ENCODE assay signal across 23 mouse cellular contexts in the genomic region with DNA sequence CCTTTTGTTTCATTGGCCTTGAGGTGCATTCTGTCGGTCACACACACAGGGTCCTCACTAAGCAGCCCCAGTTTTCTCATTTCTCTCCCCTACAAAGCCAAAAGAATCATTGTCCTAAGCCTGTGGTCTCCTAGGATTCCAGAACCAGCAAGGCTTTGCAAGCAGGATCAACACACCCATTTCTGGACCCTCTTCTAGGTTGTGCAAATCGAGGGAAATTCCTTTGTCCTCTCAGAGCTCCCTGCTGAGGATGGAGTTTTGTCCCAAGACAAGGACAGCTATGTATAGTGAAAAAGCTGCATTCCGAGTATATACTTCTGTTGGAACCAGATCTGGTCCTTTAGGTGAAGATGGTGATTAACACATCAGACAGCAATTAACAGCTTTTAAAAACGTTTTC.
"Had no signal": no experiment of that assay in that cellular context is flagged by ENCODE, and none has a peak within 500 bp of the region (broad histone marks: within the 10 kb centered on the region; RNA-seq: fewer than 3 reads in every experiment).

No protein-coding gene starts in this region.

- H3K27ac ChIP-seq: heart, adult 2 months; heart, embryonic 13.5 days; heart, embryonic 15.5 days; hindbrain, embryonic 13.5 days; hindbrain, embryonic 15.5 days; hindbrain, postnatal 0 days; kidney, embryonic 15.5 days; kidney, postnatal 0 days; left cerebral cortex, adult 2 months; limb, embryonic 13.5 days; limb, embryonic 15.5 days; liver, embryonic 12.5 days; liver, embryonic 14.5 days had no signal

- H3K9ac ChIP-seq: heart, embryonic 13.5 days; heart, embryonic 15.5 days; hindbrain, embryonic 13.5 days; hindbrain, embryonic 15.5 days; kidney, embryonic 15.5 days; limb, embryonic 15.5 days; liver, embryonic 12.5 days; liver, embryonic 14.5 days had no signal

- DNase-seq: gastrocnemius, postnatal 14 days; gastrocnemius, postnatal 36 days; heart, adult 11 months; heart, adult 2 months; heart, postnatal 14 days; heart, postnatal 36 days; kidney, adult 11 months; kidney, adult 2 months; kidney, adult 9 months; kidney, postnatal 14 days; kidney, postnatal 36 days had no signal

- H3K4me3 ChIP-seq: heart, adult 2 months; heart, embryonic 13.5 days; heart, embryonic 15.5 days; hindbrain, embryonic 13.5 days; hindbrain, embryonic 15.5 days; kidney, embryonic 15.5 days; left cerebral cortex, adult 2 months; limb, embryonic 13.5 days; limb, embryonic 15.5 days; liver, embryonic 12.5 days had no signal

- H3K36me3 ChIP-seq: heart, embryonic 13.5 days; heart, embryonic 15.5 days; hindbrain, embryonic 13.5 days; hindbrain, embryonic 15.5 days; kidney, embryonic 15.5 days; limb, embryonic 13.5 days; limb, embryonic 15.5 days; liver, embryonic 12.5 days had no signal

- H3K9me3 ChIP-seq: heart, embryonic 13.5 days; heart, embryonic 15.5 days; hindbrain, embryonic 13.5 days; hindbrain, embryonic 15.5 days; kidney, embryonic 15.5 days; limb, embryonic 13.5 days; limb, embryonic 15.5 days; liver, embryonic 12.5 days had no signal
